Mouse (Mus musculus): Measurements from ENCODE around the gene Gm13287. TPM values are rescaled to one million over a fixed set of nuclear protein-coding genes. Genes with fewer than 3 reads are reported as not detected.

Gene Gm13287
- polyA plus RNA-seq (2012; rRNA removed), result not detected in 2 replicates

GRCm38 (mm10) chr4:88802954-88803353, at the start of gene Gm13287:
TSS of gene Gm13287 (plus strand) at chr4:88803254.

GRCm38 (mm10) chr4:88754818-88755340, 48.2 kb upstream of the Gm13287 start, which contains the start of gene Gm13271:
TSS of gene Gm13271 (plus strand) at chr4:88754868.

GRCm38 (mm10) chr4:88759610-88760268, 43.3 kb upstream of the Gm13287 start, which contains the start of gene Gm13283:
TSS of gene Gm13283 (plus strand) at chr4:88760119.

GRCm38 (mm10) chr4:88773534-88773933, 29.5 kb upstream of the Gm13287 start, which contains the start of gene Gm13290:
TSS of gene Gm13290 (plus strand) at chr4:88773834.

GRCm38 (mm10) chr4:88776622-88777021, 26.4 kb upstream of the Gm13287 start, which contains the start of gene Gm13289:
TSS of gene Gm13289 (plus strand) at chr4:88776922.

GRCm38 (mm10) chr4:88779550-88779949, 23.5 kb upstream of the Gm13287 start, which contains the start of gene Gm13272:
TSS of gene Gm13272 (plus strand) at chr4:88779850.

GRCm38 (mm10) chr4:88781831-88782230, 21.2 kb upstream of the Gm13287 start, which contains the start of gene Ifnz:
TSS of gene Ifnz (plus strand) at chr4:88782131.

GRCm38 (mm10) chr4:88785409-88785808, 17.6 kb upstream of the Gm13287 start, which contains the start of gene Gm13276:
TSS of gene Gm13276 (plus strand) at chr4:88785709.

GRCm38 (mm10) chr4:88788402-88788801, 14.7 kb upstream of the Gm13287 start, which contains the start of gene Gm13277:
TSS of gene Gm13277 (plus strand) at chr4:88788632.

GRCm38 (mm10) chr4:88791250-88791649, 11.8 kb upstream of the Gm13287 start, which contains the start of gene Gm13278:
TSS of gene Gm13278 (plus strand) at chr4:88791550.

GRCm38 (mm10) chr4:88793936-88794675, 8.9 kb upstream of the Gm13287 start, which contains the start of gene Gm13275:
TSS of gene Gm13275 (plus strand) at chr4:88794487.

GRCm38 (mm10) chr4:88797097-88797496, 6.0 kb upstream of the Gm13287 start, which contains the start of gene Gm13279:
TSS of gene Gm13279 (plus strand) at chr4:88797397.

GRCm38 (mm10) chr4:88799365-88799764, 3.7 kb upstream of the Gm13287 start, which contains the start of gene Gm13285:
TSS of gene Gm13285 (plus strand) at chr4:88799665.

GRCm38 (mm10) chr4:88805231-88805630, 2.2 kb downstream of the Gm13287 start, which contains the start of gene Gm13288:
TSS of gene Gm13288 (plus strand) at chr4:88805531.

GRCm38 (mm10) chr4:88815928-88816327, 12.9 kb downstream of the Gm13287 start, which contains the start of gene Ifna7:
TSS of gene Ifna7 (plus strand) at chr4:88816228.

GRCm38 (mm10) chr4:88819659-88820058, 16.6 kb downstream of the Gm13287 start, which contains the start of gene Ifna11:
TSS of gene Ifna11 (plus strand) at chr4:88819959.

GRCm38 (mm10) chr4:88827116-88827515, 24.1 kb downstream of the Gm13287 start, which contains the start of gene Ifna6:
TSS of gene Ifna6 (plus strand) at chr4:88827416.

GRCm38 (mm10) chr4:88835225-88835624, 32.2 kb downstream of the Gm13287 start, which contains the start of gene Ifna5:
TSS of gene Ifna5 (plus strand) at chr4:88835525.

GRCm38 (mm10) chr4:88841438-88841911, 38.4 kb downstream of the Gm13287 start, which contains the start of gene Ifna4:
TSS of gene Ifna4 (plus strand) at chr4:88841861.

GRCm38 (mm10) chr4:88849698-88850097, 46.6 kb downstream of the Gm13287 start, which contains the start of gene Ifna1:
TSS of gene Ifna1 (plus strand) at chr4:88850087.

